Mouse (Mus musculus) neural tube, embryonic 11.5 days (tissue): ENCODE data around the gene Arid1a. TPM values are rescaled to one million over a fixed set of nuclear protein-coding genes. Genes with fewer than 3 reads are reported as not detected.
"Not testable (repeated sequence)": the region's sequence is repeated elsewhere in the genome, so short reads cannot be mapped to it uniquely, and the experiment has no call there.

ENCODE experiments used
- ATAC-seq: fragments of 200-750 bp; cut with Nextera tagmentation; 2 replicates; pipeline ENCODE4 v1.8.0; 2017; ENCODE audit warnings: moderate number of reproducible peaks, mild to moderate bottlenecking, moderate TSS enrichment, moderate library complexity; ENCODE audit not compliant: insufficient read depth, low FRiP score, low TSS enrichment
- DNase-seq: peaks from one replicate; pipeline ENCODE4 v3.0.0-alpha.2; 2015; ENCODE audit warnings: low spot score
- H3K27ac ChIP-seq: fragments of 300-500 bp; sonication (generic); 2 replicates; pipeline ENCODE4 v1.5.1; 2014; ENCODE audit warnings: low read depth, mild to moderate bottlenecking, low read length
- H3K27me3 ChIP-seq: fragments of 300-500 bp; sonication (generic); 2 replicates; pipeline ENCODE4 v1.6.1; 2014; ENCODE audit warnings: mild to moderate bottlenecking, low read length, mixed read lengths; ENCODE audit not compliant: control insufficient read depth, insufficient read depth
- H3K36me3 ChIP-seq: fragments of 300-500 bp; sonication (generic); 2 replicates; pipeline ENCODE4 v1.6.1; 2014; ENCODE audit warnings: mild to moderate bottlenecking, low read length, moderate library complexity, mixed read lengths; ENCODE audit not compliant: control insufficient read depth, insufficient read depth
- H3K4me1 ChIP-seq: fragments of 300-500 bp; sonication (generic); 2 replicates; pipeline ENCODE4 v1.6.1; 2014; ENCODE audit warnings: low read length, mixed read lengths; ENCODE audit not compliant: control insufficient read depth, insufficient read depth
- H3K4me2 ChIP-seq: fragments of 300-500 bp; sonication (generic); 2 replicates; pipeline ENCODE4 v1.6.1; 2014; ENCODE audit warnings: low read depth, mild to moderate bottlenecking, moderate library complexity
- H3K4me3 ChIP-seq: fragments of 300-500 bp; sonication (generic); 2 replicates; pipeline ENCODE4 v1.5.1; 2014; ENCODE audit warnings: low read depth, low read length
- H3K9ac ChIP-seq: fragments of 300-500 bp; sonication (generic); 2 replicates; pipeline ENCODE4 v1.6.1; 2014; ENCODE audit warnings: mild to moderate bottlenecking, low read length
- H3K9me3 ChIP-seq: fragments of 300-500 bp; sonication (generic); 2 replicates; pipeline ENCODE4 v1.6.1; 2016; ENCODE audit warnings: low read length; ENCODE audit not compliant: control insufficient read depth
- WGBS: fragments of 180-500 bp; shearing (Covaris S2); extraction: QIAGEN DNeasy Blood & Tissue Kit; methylation state at CpG from one replicate; pipeline ENCODE4 v1.1.7; 2014; 5-methylcytosine and 5-hydroxymethylcytosine counted together
- polyA plus RNA-seq: library from polyadenylated mRNA; unstranded; fragments of >200 nt; fragmentation: Nextera tagmentation; extraction: Ambion mirVana; gene quantifications from 2 replicates; pipeline ENCODE4 v1.2.1, GENCODE M21; 2014

Arid1a gene
- polyA plus RNA-seq, 1 experiment from 2014 or later, result 42.5 TPM

GRCm38 (mm10) chr4:133652746-133653145, 103.8 kb downstream of the Arid1a start:
- WGBS, result 89% methylated on average over 10 of the region's 10 CpGs
- H3K4me2 ChIP-seq, result no peak overlapping the region
- no peaks in the 10 kb centered on the region for H3K4me1 ChIP-seq
- H3K27me3 ChIP-seq, result no peaks in the 10 kb centered on the region
- no peak for DNase-seq
- H3K36me3 ChIP-seq, result no peaks in the 10 kb centered on the region
- H3K9me3 ChIP-seq, result no peaks in the 10 kb centered on the region
- no peak for ATAC-seq
- H3K9ac ChIP-seq, result no peak overlapping the region
- no peak overlapping the region for H3K4me3 ChIP-seq
- H3K27ac ChIP-seq, result no peak overlapping the region

- no peaks in the 10 kb centered on the region for H3K36me3 ChIP-seq
- H3K4me3 ChIP-seq, result no peak overlapping the region
- H3K9ac ChIP-seq, result no peak overlapping the region
- ATAC-seq (no peak), DNase-seq (no peak)
- H3K27ac ChIP-seq, result no peak overlapping the region
- H3K9me3 ChIP-seq, result no peaks in the 10 kb centered on the region
- no peaks in the 10 kb centered on the region for H3K27me3 ChIP-seq
- H3K4me1 ChIP-seq, result no peaks in the 10 kb centered on the region
- WGBS, result 75% methylated on average over 4 of the region's 4 CpGs
- no peak overlapping the region for H3K4me2 ChIP-seq
Measured at GRCm38 (mm10) chr4:133651986-133652385, 104.6 kb downstream of the Arid1a start.

- H3K9ac ChIP-seq, result no peak overlapping the region
- no peaks in the 10 kb centered on the region for H3K9me3 ChIP-seq
- no peak for ATAC-seq
- H3K4me2 ChIP-seq, result no peak overlapping the region
- 65% methylated on average over 10 of the region's 10 CpGs for WGBS
- H3K27me3 ChIP-seq, result no peaks in the 10 kb centered on the region
- H3K27ac ChIP-seq, result no peak overlapping the region
- DNase-seq, result no peak
- no peaks in the 10 kb centered on the region for H3K36me3 ChIP-seq
- no peaks in the 10 kb centered on the region for H3K4me1 ChIP-seq
- H3K4me3 ChIP-seq, result no peak overlapping the region
Measured at GRCm38 (mm10) chr4:133651445-133651844, 105.1 kb downstream of the Arid1a start.

GRCm38 (mm10) chr4:133649989-133650699, 106.4 kb downstream of the Arid1a start, which contains the start of gene Zdhhc18:
Gene Zdhhc18 (minus strand): TSS chr4:133650154.
- no peak within 1 kb of the TSS for H3K27ac ChIP-seq

GRCm38 (mm10) chr4:133649464-133649863, 107.1 kb downstream of the Arid1a start:
- not testable (repeated sequence) for H3K4me3 ChIP-seq, H3K4me1 ChIP-seq, H3K36me3 ChIP-seq, ATAC-seq, H3K27me3 ChIP-seq, DNase-seq, H3K9me3 ChIP-seq, H3K27ac ChIP-seq, H3K9ac ChIP-seq
- WGBS, result 88% methylated on average over 5 of the region's 5 CpGs
- H3K4me2 ChIP-seq, result peak overlapping the region; percentile 29

More at GRCm38 (mm10) chr4:133649989-133650699, 106.4 kb downstream of the Arid1a start, which contains the start of gene Zdhhc18:
- Histone ChIP-seq H3K9ac (no peak within 1 kb of the TSS), H3K36me3 (no peaks in the 10 kb centered on the region), H3K4me3 (no peak within 1 kb of the TSS; the same call in 1 of the 2 replicates), H3K9me3 (no peaks in the 10 kb centered on the region), H3K4me2 (peak within 1 kb of the TSS; percentile 29), H3K4me1 (no peaks in the 10 kb centered on the region), H3K27me3 (no peaks in the 10 kb centered on the region)
- ATAC-seq (no peak), DNase-seq (peak; percentile 77)
- WGBS, result 41% methylated on average over 7 of the region's 7 CpGs

GRCm38 (mm10) chr4:133645680-133646079, 110.9 kb downstream of the Arid1a start:
- ATAC-seq (no peak), DNase-seq (no peak)
- H3K27ac ChIP-seq, result no peak overlapping the region
- no peak overlapping the region for H3K4me2 ChIP-seq
- no peak overlapping the region for H3K9ac ChIP-seq
- WGBS, result 39% methylated on average over 21 of the region's 21 CpGs
- no peaks in the 10 kb centered on the region for H3K4me1 ChIP-seq
- H3K9me3 ChIP-seq, result 0 out of 2 replicates have a peak, but pooled peaks cover 2% of the 10 kb centered on the region
- no peaks in the 10 kb centered on the region for H3K27me3 ChIP-seq
- H3K36me3 ChIP-seq, result no peaks in the 10 kb centered on the region
- no peak overlapping the region for H3K4me3 ChIP-seq

GRCm38 (mm10) chr4:133645195-133645594, 111.4 kb downstream of the Arid1a start:
- Histone ChIP-seq H3K27me3 (no peaks in the 10 kb centered on the region), H3K36me3 (no peaks in the 10 kb centered on the region), H3K27ac (no peak overlapping the region), H3K4me1 (no peaks in the 10 kb centered on the region), H3K4me2 (no peak overlapping the region), H3K9ac (no peak overlapping the region), H3K9me3 (0 out of 2 replicates have a peak, but pooled peaks cover 2% of the 10 kb centered on the region), H3K4me3 (no peak overlapping the region)
- 82% methylated on average over 3 of the region's 3 CpGs for WGBS
- no peak for ATAC-seq
- no peak for DNase-seq

GRCm38 (mm10) chr4:133634043-133634410, 122.5 kb downstream of the Arid1a start:
- Histone ChIP-seq H3K27ac (no peak overlapping the region), H3K4me3 (no peak overlapping the region), H3K4me2 (no peak overlapping the region), H3K27me3 (no peaks in the 10 kb centered on the region), H3K9me3 (0 out of 2 replicates have a peak, but pooled peaks cover under 1% of the 10 kb centered on the region), H3K9ac (no peak overlapping the region), H3K4me1 (peaks cover 10% of the 10 kb centered on the region), H3K36me3 (no peaks in the 10 kb centered on the region)
- ATAC-seq, result no peak
- DNase-seq, result no peak
- WGBS, result 84% methylated on average over 5 of the region's 5 CpGs
